Mouse (Mus musculus) layer of hippocampus, adult 6 months (tissue): ENCODE results near the gene Sun1. TPM values are rescaled to one million over a fixed set of nuclear protein-coding genes. Genes with fewer than 3 reads are reported as not detected.

ENCODE experiments used
- long read RNA-seq, 2 experiments: library from polyadenylated mRNA; unstranded; transcript quantifications; one replicate each; pipeline ENCODE4 v2.0.0; 2019 to 2020
- polyA plus RNA-seq: library from polyadenylated mRNA; unstranded; fragments of <200 nt; fragmentation: Nextera tagmentation; gene quantifications from 2 replicates; pipeline ENCODE4 v1.2.3, GENCODE M21; 2021

The Sun1 gene
- polyA plus RNA-seq: 34.3 and 35.4 TPM in 2 replicates
- long read RNA-seq, experiment 1, full-length matches to known transcripts: 20 of 74 reads
- long read RNA-seq, experiment 1, partial matches to known transcripts: 16 of 74 reads
- long read RNA-seq, experiment 1, other reads (novel, unspliced or antisense): 38 of 74 reads
- long read RNA-seq, experiment 2, full-length matches to known transcripts: 168 of 468 reads
- long read RNA-seq, experiment 2, partial matches to known transcripts: 42 of 468 reads
- long read RNA-seq, experiment 2, other reads (novel, unspliced or antisense): 258 of 468 reads

DNA sequence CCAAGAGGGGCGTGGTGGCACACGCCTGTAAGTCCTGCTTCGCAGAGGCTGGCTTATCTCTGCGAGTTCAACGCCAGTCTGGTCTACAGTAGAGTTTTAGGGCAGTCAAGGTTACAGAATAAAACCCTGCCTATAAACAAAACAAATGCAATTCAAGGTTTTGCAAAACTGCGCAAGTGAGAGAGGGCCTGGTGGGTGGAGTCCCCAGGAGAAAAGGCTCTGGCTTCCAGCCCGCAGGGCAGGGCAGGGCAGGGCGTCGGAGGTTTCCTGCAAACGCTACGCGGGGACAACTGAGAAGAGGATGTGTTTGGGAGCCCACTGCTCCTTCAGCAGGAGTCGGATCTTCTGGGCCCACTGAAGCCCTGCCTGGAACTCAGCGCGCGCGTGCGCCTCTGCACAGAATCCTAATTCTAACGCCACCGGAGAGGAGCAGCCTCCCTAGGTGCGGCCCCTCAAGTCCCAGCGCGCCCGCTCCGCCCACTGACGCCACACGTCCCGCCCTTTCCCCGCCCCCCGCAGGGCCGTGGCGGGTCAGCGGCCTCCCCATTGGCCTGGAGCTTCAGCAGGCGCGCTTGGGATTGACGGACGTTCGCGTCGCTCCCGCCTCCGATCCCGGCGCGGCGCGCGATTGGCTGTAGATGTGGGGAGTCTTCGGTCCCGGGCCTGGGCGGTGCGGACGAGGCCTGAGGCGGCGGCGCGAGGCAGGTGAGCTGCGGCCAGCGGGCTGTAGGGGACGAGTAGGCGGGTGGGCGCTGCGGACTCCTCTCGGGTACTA, at the start of gene Sun1:
Sun1 (plus strand) TSS at position 643 of the 775 bp plus-strand sequence.

DNA sequence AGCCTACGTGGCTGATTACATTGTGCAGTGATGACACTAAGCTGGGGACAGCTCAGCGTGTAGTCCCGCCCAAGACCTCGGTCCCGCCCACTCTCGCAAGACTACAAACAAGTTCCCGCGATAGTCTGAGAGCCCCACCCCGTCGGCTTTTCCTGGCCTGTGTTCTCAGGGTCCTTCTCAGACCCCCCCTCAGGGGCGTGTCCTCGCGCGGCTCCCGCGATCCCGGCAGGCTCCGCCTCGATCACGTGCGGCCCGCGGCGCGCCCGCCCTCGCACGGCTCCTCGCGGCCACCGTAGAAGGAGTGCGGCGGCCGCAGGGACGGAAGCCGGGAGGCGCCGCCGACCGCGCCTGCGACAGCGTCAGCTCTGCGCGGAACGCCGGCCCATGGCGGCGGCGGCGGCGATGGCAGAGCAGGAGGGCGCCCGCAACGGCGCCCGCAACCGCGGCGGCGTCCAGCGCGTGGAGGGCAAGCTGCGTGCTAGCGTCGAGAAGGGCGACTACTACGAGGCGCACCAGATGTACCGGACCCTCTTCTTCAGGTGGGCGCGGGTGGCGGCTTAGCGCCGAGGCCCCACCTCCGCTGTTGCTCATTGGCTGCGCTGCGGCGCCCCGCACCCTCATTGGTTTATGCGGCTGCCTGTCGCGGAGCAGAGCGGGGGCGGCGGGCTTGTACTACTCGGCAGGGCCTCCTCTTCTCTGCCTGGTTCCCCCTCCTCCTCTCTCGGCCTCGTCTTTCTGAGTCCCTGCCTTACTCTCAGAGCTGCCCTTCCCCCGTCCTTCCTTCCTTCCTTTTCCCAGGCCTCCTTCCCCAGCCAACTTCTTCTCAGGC, 51.9 kb downstream of the Sun1 start, which contains the start of gene Get4:
Get4 (plus strand) TSS at position 244 of the 829 bp plus-strand sequence.

Other genes with a start within 250 kb of the Sun1 start
- gene Pdgfa, start 203.3 kb upstream of the Sun1 start, polyA plus RNA-seq: 37.6 and 43.2 TPM in 2 replicates
- gene Prkar1b, start 50.6 kb upstream of the Sun1 start, polyA plus RNA-seq: 377 and 380 TPM in 2 replicates
- 2.9 and 3.1 TPM in 2 replicates for gene Dnaaf5, start 50.4 kb upstream of the Sun1 start, polyA plus RNA-seq
- gene Get4, start 51.7 kb downstream of the Sun1 start, polyA plus RNA-seq: 68.8 and 75.4 TPM in 2 replicates
- gene Adap1, start 125.0 kb downstream of the Sun1 start, polyA plus RNA-seq: 36.4 and 43.4 TPM in 2 replicates
- gene Cox19, start 150.8 kb downstream of the Sun1 start, polyA plus RNA-seq: 52.3 and 54.0 TPM in 2 replicates
- not detected in 2 replicates for gene Cyp2w1, start 152.0 kb downstream of the Sun1 start, polyA plus RNA-seq
- gene Gpr146, start 177.1 kb downstream of the Sun1 start, polyA plus RNA-seq: 7.1 and 10.4 TPM in 2 replicates
- 0.28 and 0.44 TPM in 2 replicates for gene C130050O18Rik, start 204.6 kb downstream of the Sun1 start, polyA plus RNA-seq
- 1.6 and 2.7 TPM in 2 replicates for gene Gper1, start 222.5 kb downstream of the Sun1 start, polyA plus RNA-seq